Mouse (Mus musculus): Measurements from ENCODE around the gene Cyp2j12. TPM values are rescaled to one million over a fixed set of nuclear protein-coding genes. Genes with fewer than 3 reads are reported as not detected.

Cyp2j12 gene
- not detected for total RNA-seq (2023)

GRCm38 (mm10) chr4:96140732-96141467 lies at the start of gene Cyp2j12:
Gene Cyp2j12, minus strand, starts transcription at chr4:96141152.

GRCm38 (mm10) chr4:96077261-96078125 lies 63.5 kb downstream of the Cyp2j12 start, which contains the start of gene Cyp2j13:
Gene Cyp2j13, minus strand, starts transcription at chr4:96077546.

Other genes starting within 250 kb of the Cyp2j12 start
- 35.1 TPM for gene Hook1, start 173.9 kb downstream of the Cyp2j12 start, total RNA-seq (2023)
- gene Cyp2j13, start 63.6 kb downstream of the Cyp2j12 start, total RNA-seq (2023): not detected
- not detected for gene Cyp2j7, start 95.5 kb upstream of the Cyp2j12 start, total RNA-seq (2023)
- gene Cyp2j11, start 207.5 kb upstream of the Cyp2j12 start, total RNA-seq (2023): not detected

All from CD4-positive naive resting alpha-beta T cell, adult 76 days (primary cell).